ENCODE assay signal across 8 mouse cellular contexts in genomic region chr2:121955765-121956223, GRCm38 (mm10). TPM values are rescaled to one million over a fixed set of nuclear protein-coding genes. Genes with fewer than 3 reads are reported as not detected.
DNase-seq lines count a peak whose midpoint lies in the region; ATAC-seq lines count a peak whose summit lies in the region.

Gene Ctdspl2, plus strand, starts transcription at chr2:121956001.
Gene Mageb3, minus strand, starts transcription at chr2:121956092.

- H3K4me1 ChIP-seq in hindbrain, embryonic 13.5 days (replicated peaks), result peaks cover 27% of the 10 kb centered on the region

- ATAC-seq in hindbrain, embryonic 13.5 days (ENCODE audit: low FRiP score), result peak; percentile 96

- H3K9me3 ChIP-seq in hindbrain, embryonic 13.5 days, result no peaks in the 10 kb centered on the region

- peak within 1 kb of the TSS; percentile 95 for H3K9ac ChIP-seq in hindbrain, embryonic 13.5 days

- peak within 1 kb of the TSS; percentile 80 for H3K4me2 ChIP-seq in hindbrain, embryonic 13.5 days

- WGBS in hindbrain, embryonic 13.5 days, result under 1% methylated on average over 47 of the region's 48 CpGs

- H3K27ac ChIP-seq in hindbrain, embryonic 13.5 days, result peak within 1 kb of the TSS; percentile 92

- peaks cover 2% of the 10 kb centered on the region; the same call in 1 of the 2 replicates for H3K36me3 ChIP-seq in hindbrain, embryonic 13.5 days

- peak; percentile 94 for DNase-seq in R1 (ENCODE audit: low read depth, low spot score)
- peak; percentile 97 for DNase-seq in cerebellum, postnatal 14 days
- peak; percentile 90 to 91 for DNase-seq in frontal cortex, postnatal 14 days (ENCODE audit: low spot score in 2 of 2)
- DNase-seq in left cerebral cortex, adult 11 months (ENCODE audit: low spot score), result peak; percentile 87
- peak; percentile 98 to 99 for DNase-seq in lung, postnatal 4 days
- peak; percentile 90 for DNase-seq in retina, postnatal 7 days (ENCODE audit: low read depth, low spot score)
- peak; percentile 89 for DNase-seq in urinary bladder, adult 2 months (ENCODE audit: low spot score)

- H3K4me3 ChIP-seq in hindbrain, embryonic 13.5 days, result peak within 1 kb of the TSS; percentile 98

- no peaks in the 10 kb centered on the region for H3K27me3 ChIP-seq in hindbrain, embryonic 13.5 days

RNA-seq across cellular contexts. Expression of gene Ctdspl2, which starts in this region (rescaled TPM):
- 40.5 and 42.8 TPM in 2 replicates for polyA plus RNA-seq in hindbrain, embryonic 13.5 days (2015; fragmentation: Nextera tagmentation; extraction: Ambion mirVana)
- 12.7 and 14.4 TPM in 2 replicates for polyA plus RNA-seq in urinary bladder, adult 2 months (2012; rRNA removed)

RNA-seq across cellular contexts. Expression of gene Mageb3, which starts in this region (rescaled TPM):
- 0.47 and 0.66 TPM in 2 replicates for polyA plus RNA-seq in hindbrain, embryonic 13.5 days (2015; fragmentation: Nextera tagmentation; extraction: Ambion mirVana)
- polyA plus RNA-seq in urinary bladder, adult 2 months (2012; rRNA removed), result not detected in 2 replicates

Comparison
In these comparisons a context has a peak if more than half of its experiments do, and no peak if none do; other contexts are left out.
1. Peak in every context shown above with its lines: DNase-seq, ATAC-seq, H3K4me3 ChIP-seq and H3K27ac ChIP-seq.